Mouse (Mus musculus): ENCODE measurements around the gene Irs2.

DNA sequence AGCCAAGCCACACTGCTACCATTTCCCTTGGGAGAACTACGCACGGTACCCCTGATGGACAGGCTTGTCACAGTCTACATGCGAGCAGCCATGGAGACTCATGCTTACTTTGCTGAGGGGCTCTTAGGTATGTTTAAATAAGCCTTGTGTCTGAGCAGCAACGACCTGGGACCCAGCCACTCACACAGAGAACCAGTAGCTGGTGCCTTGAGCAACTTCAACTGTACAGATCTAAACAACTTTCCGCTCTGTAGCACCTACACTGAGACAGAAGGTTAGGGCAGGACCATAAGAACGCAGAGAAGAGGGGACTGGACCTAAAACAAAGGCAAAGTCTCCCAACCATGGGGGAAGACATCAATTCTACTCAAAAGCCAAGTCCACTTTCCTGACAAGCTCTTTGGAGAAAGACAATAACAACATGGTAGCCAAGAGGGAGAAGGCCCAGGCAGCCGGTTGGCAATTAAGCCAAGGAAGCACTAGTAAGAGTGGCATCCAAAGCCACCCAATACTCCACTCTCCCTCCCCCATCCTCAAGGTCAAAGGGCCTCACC, 4.3 kb downstream of the Irs2 start:
- TF ChIP-seq POLR2A (IDR thresholded peaks at IDR 0.05; ENCODE audit: insufficient read depth, low read depth, low read length) (no peak), EP300 (IDR thresholded peaks at IDR 0.05; ENCODE audit: insufficient read depth, low read depth, low read length) (no peak), CTCF (IDR thresholded peaks at IDR 0.05) (no peak)

Data from heart, adult 2 months (tissue).